Mouse (Mus musculus): Measurements from ENCODE around the gene 4930480E11Rik.
"Not testable (repeated sequence)": the region's sequence is repeated elsewhere in the genome, so short reads cannot be mapped to it uniquely, and the experiment has no call there.

Gene 4930480E11Rik

GRCm38 (mm10) chrX:78369343-78369742, at the start of gene 4930480E11Rik:
4930480E11Rik (plus strand) TSS chrX:78369643.
- no peak for DNase-seq

GRCm38 (mm10) chrX:78403346-78403745, 33.9 kb downstream of the 4930480E11Rik start:
- DNase-seq: not testable (repeated sequence)
